Mouse (Mus musculus) myocyte (in vitro differentiated cells): ENCODE results near the gene Gm7233.
"Not testable (repeated sequence)": the region's sequence is repeated elsewhere in the genome, so short reads cannot be mapped to it uniquely, and the experiment has no call there.

Experiments used
- CEBPB ChIP-seq: IDR thresholded peaks from 2 replicates; pipeline ENCODE4 v1.6.1; 2011; ENCODE audit warnings: mild to moderate bottlenecking, moderate library complexity; ENCODE audit not compliant: poor library complexity, insufficient read depth, severe bottlenecking
- MAX ChIP-seq: IDR thresholded peaks from one replicate; pipeline ENCODE4 v1.6.1; 2011; ENCODE audit warnings: low read depth, mild to moderate bottlenecking, control low read depth
- MYOD1 ChIP-seq, 3 experiments: IDR thresholded peaks; one replicate each; pipeline ENCODE4 v1.6.1; 2011; ENCODE audit warnings: control low read depth in 2 of 3, low read depth in 2 of 3, mild to moderate bottlenecking in 2 of 3, moderate library complexity in 1 of 3; ENCODE audit not compliant: insufficient read length in 2 of 3, control insufficient read depth in 1 of 3
- POLR2A ChIP-seq: IDR thresholded peaks from one replicate; pipeline ENCODE4 v1.6.1; 2011; ENCODE audit warnings: low read depth, mild to moderate bottlenecking, control low read depth, moderate library complexity; ENCODE audit not compliant: insufficient read length
- USF1 ChIP-seq: IDR thresholded peaks from one replicate; pipeline ENCODE4 v1.6.1; 2011; ENCODE audit warnings: low read depth, mild to moderate bottlenecking, control low read depth, moderate library complexity

DNA sequence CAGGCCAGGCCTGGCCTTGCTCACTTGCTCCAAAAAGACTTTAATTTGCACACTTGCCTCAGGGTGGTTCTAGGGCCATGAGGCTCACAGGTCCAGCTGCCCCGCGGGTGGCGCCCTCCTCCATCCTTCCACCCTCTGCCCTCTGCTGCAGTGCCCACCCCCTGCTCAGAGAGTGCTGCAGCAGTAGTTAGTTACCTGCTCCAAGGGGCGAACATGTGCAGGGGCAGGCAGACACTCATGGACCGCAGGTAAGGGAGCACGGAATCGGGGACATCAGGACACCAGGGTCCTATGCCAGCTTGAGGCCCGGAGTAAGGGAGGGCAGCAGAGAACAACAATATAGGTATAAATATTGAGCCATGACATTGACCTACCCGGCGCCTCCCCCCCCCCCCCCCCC is 11.7 kb upstream of the Gm7233 start:
- TF ChIP-seq MYOD1 (IDR thresholded peaks at IDR 0.05; ENCODE audit: control insufficient read depth in 1 of 3, insufficient read length in 2 of 3, low read depth in 2 of 3); CEBPB; POLR2A; USF1; MAX: not testable (repeated sequence)
